Mouse (Mus musculus): ENCODE measurements around the gene Trim61.

Gene Trim61

DNA sequence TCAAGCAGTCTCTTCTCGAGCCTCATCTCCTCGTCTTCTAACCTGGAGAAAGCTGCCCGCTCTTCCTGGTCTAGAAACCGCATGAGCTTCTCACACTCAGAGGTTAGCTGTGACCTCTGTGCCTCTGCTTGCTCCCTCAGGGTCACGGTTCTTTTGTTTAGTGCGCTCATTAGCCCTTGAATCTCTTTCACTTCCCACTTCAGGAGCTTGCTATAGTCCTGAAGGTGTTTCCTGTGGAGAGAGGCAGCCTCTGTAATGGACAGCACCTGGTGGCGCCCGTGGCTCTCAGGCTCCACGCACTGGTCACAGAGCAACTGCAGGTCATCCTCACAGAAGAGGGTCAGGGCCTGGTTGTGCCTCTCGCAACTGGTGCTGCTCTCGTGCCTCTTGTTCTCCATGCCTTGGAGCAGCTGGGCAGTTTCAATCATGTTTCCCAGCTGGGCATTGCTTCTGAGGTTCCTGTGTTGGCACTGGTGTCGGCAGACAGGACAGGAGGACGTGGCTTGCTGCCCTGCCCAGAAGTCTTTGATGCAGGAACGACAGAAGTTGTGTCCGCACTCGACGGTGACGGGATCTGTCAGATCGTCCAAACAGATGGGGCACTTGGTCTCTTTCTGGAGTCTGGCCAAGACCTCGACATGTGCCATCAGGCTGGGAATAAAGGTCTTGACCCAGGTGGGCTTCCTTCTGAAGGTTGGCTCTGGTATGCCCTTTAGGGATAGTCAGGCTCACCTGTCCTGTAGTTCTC is 35.0 kb downstream of the Trim61 start:
- DNase-seq, result no peak

All from thymus, postnatal 4 days (tissue).